Mouse (Mus musculus) fibroblast of lung, adult 2 months (primary cell): Measurements from ENCODE around the gene Zbtb22.
"Not testable (repeated sequence)": the region's sequence is repeated elsewhere in the genome, so short reads cannot be mapped to it uniquely, and the experiment has no call there.

ENCODE experiments used
- DNase-seq: peaks from one replicate; pipeline ENCODE4 v3.0.0-alpha.2; 2011; ENCODE audit warnings: low read depth

Gene Zbtb22

GRCm38 (mm10) chr17:33915671-33916250, at the start of gene Zbtb22, which contains the start of gene Tapbp:
Gene Zbtb22, plus strand, starts transcription at chr17:33915904.
Gene Tapbp, plus strand, starts transcription at chr17:33915899.
- DNase-seq = peak; percentile 98

- not testable (repeated sequence) for DNase-seq
Observed at GRCm38 (mm10) chr17:33873537-33873936, 42.2 kb upstream of the Zbtb22 start, which contains the start of gene Gm7029. Gene Gm7029, plus strand, starts transcription at chr17:33873837.

DNA sequence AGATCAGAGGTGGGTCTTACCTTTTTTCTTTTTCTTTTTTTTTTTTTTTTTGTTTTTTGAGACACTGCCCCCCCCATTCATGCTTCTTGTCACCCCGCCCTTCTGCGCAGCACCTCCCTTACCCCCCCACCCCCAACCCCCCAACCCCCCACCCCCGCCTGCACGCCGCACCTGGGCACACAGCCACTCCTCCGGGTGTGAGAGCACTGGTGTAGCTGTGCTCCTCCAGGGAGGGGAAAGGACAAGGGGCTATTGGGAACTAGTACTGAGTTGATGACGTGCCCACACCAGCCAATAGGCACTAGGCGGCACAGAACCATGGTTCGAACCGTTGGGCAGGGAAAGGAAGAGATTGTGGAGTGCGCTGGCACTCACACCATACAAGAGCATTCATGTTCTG, 41.3 kb upstream of the Zbtb22 start:
- DNase-seq = no peak

DNA sequence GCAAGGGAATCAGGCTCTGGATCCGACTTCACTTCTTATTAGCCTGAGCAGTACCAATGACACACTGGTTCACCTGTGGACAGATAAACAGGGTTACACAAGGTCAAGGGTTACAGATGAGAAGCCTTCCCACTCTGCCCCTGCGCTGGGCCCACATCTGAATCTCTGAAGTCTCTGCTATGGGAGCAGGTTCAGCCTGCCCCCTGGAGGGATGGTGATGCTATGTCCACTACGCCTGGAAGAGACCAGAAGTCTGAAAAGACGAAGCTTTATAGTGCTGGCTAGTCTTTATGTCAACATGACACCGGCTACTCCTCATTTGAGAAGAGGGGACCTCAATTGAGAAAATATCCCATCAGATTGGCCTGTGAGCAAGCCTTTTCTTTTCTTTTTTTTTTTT, 39.9 kb upstream of the Zbtb22 start:
- DNase-seq = not testable (repeated sequence)

GRCm38 (mm10) chr17:33884320-33884719, 31.4 kb upstream of the Zbtb22 start:
- not testable (repeated sequence) for DNase-seq

DNA sequence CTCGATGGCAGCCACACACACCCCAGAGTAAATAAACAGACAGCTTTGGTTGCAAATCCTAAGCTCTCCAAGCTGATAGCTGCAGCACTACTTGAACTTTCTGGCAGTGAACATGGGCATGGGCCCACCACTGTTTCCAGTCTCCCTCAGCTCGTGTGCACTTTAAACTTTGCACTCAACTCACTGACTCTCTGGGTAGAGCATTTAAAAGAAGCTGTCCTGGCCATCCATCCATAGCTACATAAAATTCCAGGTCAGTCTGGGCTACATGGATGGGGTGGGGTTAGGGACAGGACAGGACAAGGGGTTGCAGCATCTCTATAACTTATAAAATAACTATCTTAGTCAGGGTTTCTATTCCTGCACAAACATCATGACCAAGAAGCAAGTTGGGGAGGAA, 27.9 kb upstream of the Zbtb22 start:
- DNase-seq = not testable (repeated sequence)

- DNase-seq = not testable (repeated sequence)
Observed at GRCm38 (mm10) chr17:33888230-33888629, 27.5 kb upstream of the Zbtb22 start.

DNA sequence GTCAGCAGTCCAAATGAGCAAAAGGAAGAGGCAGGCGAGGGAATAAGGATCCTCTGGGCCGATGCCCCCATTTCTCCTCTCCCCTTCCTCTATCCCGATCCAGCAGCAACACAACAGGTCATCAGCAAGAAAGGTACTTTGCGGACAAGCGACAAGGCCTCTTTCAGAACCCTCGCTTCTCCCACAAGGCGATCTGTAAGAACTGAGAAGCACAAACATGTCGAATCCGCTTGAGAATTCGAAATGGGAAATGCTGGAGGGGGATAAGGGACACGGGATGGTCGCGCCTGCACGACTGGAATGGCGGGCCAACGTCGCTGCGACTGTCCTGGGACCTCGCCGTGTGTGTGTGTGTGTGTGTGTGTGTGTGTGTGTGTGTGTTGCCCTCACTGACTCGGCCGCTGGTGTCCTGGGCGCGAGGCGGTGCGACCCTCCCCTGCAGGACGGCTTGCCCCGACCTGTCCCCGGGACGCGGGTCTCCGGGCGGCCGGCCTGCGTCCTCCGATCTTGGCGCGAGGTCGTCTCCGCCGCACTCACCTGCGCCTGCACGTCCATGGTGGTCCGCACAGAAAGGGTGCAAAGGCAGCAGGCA, 25.7 kb upstream of the Zbtb22 start:
- DNase-seq = not testable (repeated sequence)

DNA sequence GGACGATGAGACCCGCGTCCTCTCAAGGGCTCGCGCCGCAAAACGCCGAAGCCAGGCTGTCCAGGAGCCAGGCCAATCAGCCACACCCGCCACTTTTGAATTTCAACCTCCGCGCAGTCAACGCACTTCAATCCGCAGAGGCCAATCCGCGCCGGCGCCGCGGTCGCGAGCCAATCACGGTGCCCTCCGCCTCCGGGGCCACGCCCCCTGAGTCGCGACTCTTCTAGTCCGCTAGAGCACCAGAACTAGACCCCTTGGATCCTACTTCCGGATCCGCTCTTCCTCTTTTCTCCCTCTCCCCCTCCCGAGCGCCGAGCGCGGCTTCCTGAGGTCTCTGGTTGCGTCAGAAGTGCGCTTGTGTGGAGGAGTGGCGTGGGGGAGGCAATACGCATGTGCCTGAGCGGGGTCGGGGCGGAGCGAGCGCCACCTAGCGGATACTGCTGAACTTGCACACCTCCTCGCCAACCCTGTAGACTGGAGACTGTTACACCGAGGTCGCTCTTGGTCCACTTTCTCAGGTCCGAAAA, 25.1 kb upstream of the Zbtb22 start, which contains the start of gene Kifc1:
Gene Kifc1, minus strand, starts transcription at position 129 of the 527 bp plus-strand sequence.
- DNase-seq = peak; percentile 97

- DNase-seq = no peak
Observed at GRCm38 (mm10) chr17:33891357-33891756, 24.3 kb upstream of the Zbtb22 start.

DNA sequence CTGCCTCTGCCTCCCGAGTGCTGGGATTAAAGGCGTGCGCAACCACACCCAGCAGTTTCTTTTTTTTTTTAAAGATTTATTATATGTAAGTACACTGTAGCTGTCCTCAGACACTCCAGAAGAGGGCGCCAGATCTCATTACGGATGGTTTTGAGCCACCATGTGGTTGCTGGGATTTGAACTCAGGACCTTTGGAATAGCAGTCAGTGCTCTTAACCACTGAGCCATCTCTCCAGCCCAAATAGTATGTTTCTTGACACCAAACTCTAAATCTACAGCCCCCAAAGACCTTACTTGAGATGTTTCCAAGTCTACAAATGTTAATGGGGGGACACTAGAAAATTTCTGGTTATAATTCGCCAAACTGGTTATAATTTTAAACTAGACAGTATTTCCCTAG, 23.8 kb upstream of the Zbtb22 start:
- DNase-seq = not testable (repeated sequence)

- DNase-seq = no peak
Observed at GRCm38 (mm10) chr17:33892429-33892828, 23.3 kb upstream of the Zbtb22 start.

GRCm38 (mm10) chr17:33893011-33893410, 22.7 kb upstream of the Zbtb22 start:
- DNase-seq = not testable (repeated sequence)

- no peak for DNase-seq
Observed at GRCm38 (mm10) chr17:33897114-33897794, 18.4 kb upstream of the Zbtb22 start.

DNA sequence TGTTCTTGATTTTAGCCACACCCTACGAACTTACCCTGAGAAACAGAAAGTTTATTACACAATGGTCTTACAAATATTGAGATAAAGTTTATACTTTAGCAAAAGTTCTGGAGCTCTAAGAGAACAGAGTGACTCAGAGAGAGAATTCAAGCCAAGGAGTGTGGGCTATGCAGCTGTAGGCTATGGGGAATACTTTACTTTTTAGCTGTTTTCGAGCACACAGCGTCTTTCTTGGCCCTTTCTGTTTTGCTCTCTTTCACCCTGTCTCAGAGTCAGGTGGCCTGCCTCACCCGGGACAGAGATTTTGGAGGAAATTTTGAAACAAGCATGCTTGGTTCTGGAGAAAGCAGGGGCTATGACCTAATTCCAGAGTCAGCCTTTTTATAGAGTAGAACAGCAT, 17.5 kb upstream of the Zbtb22 start:
- DNase-seq = peak; percentile 55

DNA sequence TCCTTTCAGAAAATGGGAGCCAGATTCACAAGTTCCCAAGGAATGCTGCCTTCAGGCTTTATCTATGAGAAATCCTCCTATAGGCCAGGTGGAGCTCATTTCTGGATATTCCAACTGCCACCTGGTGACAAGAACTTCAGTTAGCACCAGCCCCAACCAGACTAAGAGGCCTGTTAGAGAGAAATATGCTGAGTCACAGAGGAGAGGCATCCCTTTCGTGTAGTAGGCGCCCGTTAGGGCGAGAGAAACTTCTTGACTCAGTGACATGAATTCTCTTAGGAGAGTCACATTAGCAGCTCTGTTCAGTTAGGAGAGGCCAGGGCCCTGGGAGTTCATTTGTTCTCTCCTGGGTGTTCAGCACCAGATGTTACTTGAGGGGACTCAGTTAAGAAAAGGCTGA, 16.1 kb upstream of the Zbtb22 start:
- DNase-seq = no peak

- DNase-seq = no peak
Observed at GRCm38 (mm10) chr17:33900281-33900988, 15.3 kb upstream of the Zbtb22 start.

DNA sequence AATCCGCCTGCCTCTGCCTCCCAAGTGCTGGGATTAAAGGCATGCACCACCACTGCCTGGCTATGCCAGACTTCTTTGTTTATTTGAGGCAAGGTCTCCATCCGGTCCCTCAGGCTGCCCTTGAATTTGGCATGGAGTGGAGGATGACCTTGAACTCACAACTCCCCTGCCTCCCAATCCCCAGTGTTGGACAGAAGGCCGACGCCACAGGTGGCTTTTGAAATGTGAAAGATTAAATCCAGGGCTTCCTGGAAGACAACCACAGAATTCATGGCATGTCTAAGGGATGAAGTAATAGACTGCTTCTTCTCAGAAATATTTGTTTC, 14.8 kb upstream of the Zbtb22 start:
- DNase-seq = no peak

DNA sequence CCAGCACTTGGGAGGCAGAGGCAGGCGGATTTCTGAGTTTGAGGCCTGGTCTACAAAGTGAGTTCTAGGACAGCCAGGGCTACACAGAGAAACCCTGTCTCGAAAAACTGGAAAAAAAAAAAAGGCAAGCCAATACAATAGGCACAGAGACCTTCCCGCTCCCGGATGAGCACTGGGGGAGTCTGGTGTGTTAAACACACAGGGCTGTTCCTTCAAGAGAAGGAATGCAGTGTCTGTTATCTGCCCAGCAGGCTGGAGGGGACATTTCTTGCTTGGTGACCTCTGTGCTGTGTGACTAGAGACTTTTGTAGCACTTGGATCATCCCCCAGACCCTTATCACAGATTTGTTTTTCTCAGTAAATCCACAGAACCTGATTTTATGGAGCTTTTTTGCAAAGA, 14.1 kb upstream of the Zbtb22 start:
- DNase-seq = no peak

- no peak for DNase-seq
Observed at GRCm38 (mm10) chr17:33902079-33902478, 13.6 kb upstream of the Zbtb22 start.

- no peak for DNase-seq
Observed at GRCm38 (mm10) chr17:33902491-33902890, 13.2 kb upstream of the Zbtb22 start.

GRCm38 (mm10) chr17:33903911-33904651, 11.6 kb upstream of the Zbtb22 start:
- not testable (repeated sequence) for DNase-seq
